In genomic region chr4:46526798-46527557, GRCm38 (mm10) we compare ENCODE assay signal across 8 mouse cellular contexts. TPM values are rescaled to one million over a fixed set of nuclear protein-coding genes. Genes with fewer than 3 reads are reported as not detected.
DNase-seq lines count a peak whose midpoint lies in the region; ATAC-seq and TF ChIP-seq lines count a peak whose summit lies in the region.

No protein-coding gene starts in this region.

- no peaks in the 10 kb centered on the region for H3K27me3 ChIP-seq in cerebellum, adult 2 months (ENCODE audit: control insufficient read depth, insufficient read depth, low read length)
- H3K27me3 ChIP-seq in forebrain, embryonic 11.5 days (ENCODE audit: control insufficient read depth, insufficient read depth, low read length), result no peaks in the 10 kb centered on the region

- WGBS in cerebellum, adult 2 months, result 46% methylated on average over 17 of the region's 17 CpGs
- 26% methylated on average over 17 of the region's 17 CpGs for WGBS in forebrain, embryonic 11.5 days

- H3K9me3 ChIP-seq in forebrain, embryonic 11.5 days (ENCODE audit: control insufficient read depth, low read length), result no peaks in the 10 kb centered on the region

- H3K27ac ChIP-seq in cerebellum, adult 2 months (ENCODE audit: insufficient read depth, low read length), result no peak overlapping the region
- no peak overlapping the region for H3K27ac ChIP-seq in forebrain, embryonic 11.5 days (ENCODE audit: low read depth, low read length)

- TF ChIP-seq POLR2A in cerebellum, adult 2 months (IDR thresholded peaks at IDR 0.05; ENCODE audit: borderline replicate concordance, insufficient read depth, low read length), result no peak

- no peaks in the 10 kb centered on the region for H3K4me1 ChIP-seq in cerebellum, adult 2 months (ENCODE audit: control insufficient read depth, insufficient read depth, low read length)
- H3K4me1 ChIP-seq in forebrain, embryonic 11.5 days (replicated peaks; ENCODE audit: control insufficient read depth, insufficient read depth, low read length), result no peaks in the 10 kb centered on the region

- H3K36me3 ChIP-seq in forebrain, embryonic 11.5 days (ENCODE audit: control insufficient read depth, insufficient read depth, low read length), result no peaks in the 10 kb centered on the region

- peak; percentile 24; the same call in 1 of the 2 replicates for TF ChIP-seq CTCF in cerebellum, adult 2 months (IDR thresholded peaks at IDR 0.05; ENCODE audit: borderline replicate concordance, insufficient read depth, low read depth, low read length)

- ATAC-seq in CD4-positive, CD25-positive, alpha-beta regulatory T cell, adult 4 months, result peak; percentile 16
- ATAC-seq in forebrain, embryonic 11.5 days (replicated peaks; ENCODE audit: low FRiP score), result no peak

- DNase-seq in cerebellum, adult 2 months, result no peak
- no peak for DNase-seq in cerebellum, adult 11-12 months
- no peak for DNase-seq in forebrain, embryonic 11.5 days (ENCODE audit: low spot score)
- DNase-seq in liver, result peak; percentile 83
- DNase-seq in retina, embryonic 14.5 days (ENCODE audit: low spot score), result peak; percentile 38
- DNase-seq in right cerebral cortex, postnatal 4 days, result no peak
- no peak for DNase-seq in left cerebral cortex, adult 11 months (ENCODE audit: low spot score)

- no peak overlapping the region for H3K9ac ChIP-seq in forebrain, embryonic 11.5 days (ENCODE audit: low read length)

- no peak overlapping the region for H3K4me3 ChIP-seq in cerebellum, adult 2 months (replicated peaks; ENCODE audit: insufficient read depth, low read depth, low read length)
- peak overlapping the region; percentile 14; the same call in 1 of the 2 replicates for H3K4me3 ChIP-seq in forebrain, embryonic 11.5 days (ENCODE audit: low read depth, low read length)

- H3K4me2 ChIP-seq in forebrain, embryonic 11.5 days (ENCODE audit: low read depth, low read length, severe bottlenecking), result peak overlapping the region; percentile 46

RNA-seq across cellular contexts. Expression of gene Trim14, which starts 9.0 kb away (rescaled TPM):
- polyA plus RNA-seq in cerebellum, adult 2 months (2012; rRNA removed), result 0.69 and 1.1 TPM in 2 replicates
- polyA plus RNA-seq in CD4-positive, CD25-positive, alpha-beta regulatory T cell, adult 4 months (2017; shearing (Covaris generic)), result 10 to 100 TPM; 33.2 to 35.8 TPM
- polyA plus RNA-seq in forebrain, embryonic 11.5 days (2014; fragmentation: Nextera tagmentation; extraction: Ambion mirVana), result 0.98 and 2.0 TPM in 2 replicates

RNA-seq across cellular contexts. Expression of gene Nans, which starts 37.9 kb away (rescaled TPM):
- 29.0 and 30.3 TPM in 2 replicates for polyA plus RNA-seq in cerebellum, adult 2 months (2012; rRNA removed)
- polyA plus RNA-seq in CD4-positive, CD25-positive, alpha-beta regulatory T cell, adult 4 months (2017; shearing (Covaris generic)), result 10 to 100 TPM; 67.1 to 69.6 TPM
- polyA plus RNA-seq in forebrain, embryonic 11.5 days (2014; fragmentation: Nextera tagmentation; extraction: Ambion mirVana), result 63.8 and 70.8 TPM in 2 replicates

Comparison
In these comparisons a context has a peak if more than half of its experiments do, and no peak if none do; other contexts are left out.
1. DNase-seq: peak in liver (single experiment) and retina, embryonic 14.5 days (single experiment); none in cerebellum, adult 2 months (0 of 2), cerebellum, adult 11-12 months (single experiment), forebrain, embryonic 11.5 days (single experiment), right cerebral cortex, postnatal 4 days (single experiment) and left cerebral cortex, adult 11 months (single experiment).
2. RNA of gene Trim14, which starts 9.0 kb away (polyA plus RNA-seq): 33.2 to 35.8 TPM in CD4-positive, CD25-positive, alpha-beta regulatory T cell, adult 4 months; 0.98 to 2.0 TPM in forebrain, embryonic 11.5 days and 0.69 to 1.1 TPM in cerebellum, adult 2 months; every median in the first group is over 10 times any median in the second.